ENCODE assay signal across 15 mouse cellular contexts in genomic region chr9:114042490-114042889, GRCm38 (mm10). TPM values are rescaled to one million over a fixed set of nuclear protein-coding genes. Genes with fewer than 3 reads are reported as not detected.
A peak's percentile ranks its signal among the peaks of the same experiment; 100 is the strongest.
DNase-seq lines count a peak whose midpoint lies in the region; ATAC-seq and TF ChIP-seq lines count a peak whose summit lies in the region.
"Had no signal": no experiment of that assay in that cellular context is flagged by ENCODE, and none has a peak within 500 bp of the region (broad histone marks: within the 10 kb centered on the region; RNA-seq: fewer than 3 reads in every experiment).

No protein-coding gene starts in this region.

- no peak overlapping the region for H3K27ac ChIP-seq in intestine, embryonic 14.5 days (ENCODE audit: low read depth)
- no peak overlapping the region for H3K27ac ChIP-seq in intestine, postnatal 0 days (ENCODE audit: low read depth, low read length)
- H3K27ac ChIP-seq in midbrain, embryonic 11.5 days (ENCODE audit: low read depth, low read length): no peak overlapping the region
- no peak overlapping the region for H3K27ac ChIP-seq in midbrain, embryonic 16.5 days (ENCODE audit: low read length)
- peak overlapping the region; percentile 48 for H3K27ac ChIP-seq in embryonic facial prominence, embryonic 15.5 days (replicated peaks)

- WGBS in intestine, embryonic 14.5 days: 31% methylated on average over 6 of the region's 6 CpGs
- WGBS in intestine, postnatal 0 days: 23% methylated on average over 6 of the region's 6 CpGs
- 56% methylated on average over 6 of the region's 6 CpGs for WGBS in midbrain, embryonic 11.5 days
- 51% methylated on average over 6 of the region's 6 CpGs for WGBS in midbrain, embryonic 16.5 days
- 22% methylated on average over 6 of the region's 6 CpGs for WGBS in embryonic facial prominence, embryonic 15.5 days

- no peaks in the 10 kb centered on the region for H3K4me1 ChIP-seq in intestine, embryonic 14.5 days (replicated peaks; ENCODE audit: control insufficient read depth, insufficient read depth, low read length)
- H3K4me1 ChIP-seq in intestine, postnatal 0 days (replicated peaks; ENCODE audit: control insufficient read depth, insufficient read depth, low read length): no peaks in the 10 kb centered on the region
- H3K4me1 ChIP-seq in midbrain, embryonic 11.5 days (ENCODE audit: control insufficient read depth, insufficient read depth, low read length): no peaks in the 10 kb centered on the region
- no peaks in the 10 kb centered on the region for H3K4me1 ChIP-seq in midbrain, embryonic 16.5 days (ENCODE audit: control insufficient read depth, insufficient read depth, low read length)
- peaks cover 13% of the 10 kb centered on the region for H3K4me1 ChIP-seq in embryonic facial prominence, embryonic 15.5 days

- H3K27me3 ChIP-seq in intestine, embryonic 14.5 days (replicated peaks; ENCODE audit: control insufficient read depth, insufficient read depth, low read length): no peaks in the 10 kb centered on the region
- H3K27me3 ChIP-seq in intestine, postnatal 0 days (replicated peaks; ENCODE audit: control insufficient read depth, insufficient read depth, low read length): no peaks in the 10 kb centered on the region
- no peaks in the 10 kb centered on the region for H3K27me3 ChIP-seq in midbrain, embryonic 11.5 days (ENCODE audit: control insufficient read depth, insufficient read depth, low read length)
- no peaks in the 10 kb centered on the region for H3K27me3 ChIP-seq in midbrain, embryonic 16.5 days (ENCODE audit: control insufficient read depth, insufficient read depth, low read depth, low read length)
- H3K27me3 ChIP-seq in embryonic facial prominence, embryonic 15.5 days: no peaks in the 10 kb centered on the region
- H3K27me3 ChIP-seq: CH12.LX had no signal

- no peak overlapping the region for H3K4me3 ChIP-seq in intestine, embryonic 14.5 days (ENCODE audit: low read depth, low read length)
- no peak overlapping the region for H3K4me3 ChIP-seq in intestine, postnatal 0 days (ENCODE audit: low read depth, low read length)
- H3K4me3 ChIP-seq in midbrain, embryonic 11.5 days (ENCODE audit: low read depth, low read length): no peak overlapping the region
- no peak overlapping the region for H3K4me3 ChIP-seq in midbrain, embryonic 16.5 days (ENCODE audit: low read depth, low read length)
- H3K4me3 ChIP-seq in embryonic facial prominence, embryonic 15.5 days (replicated peaks): no peak overlapping the region

- no peaks in the 10 kb centered on the region for H3K36me3 ChIP-seq in intestine, embryonic 14.5 days (ENCODE audit: control insufficient read depth, insufficient read depth, low read length)
- no peaks in the 10 kb centered on the region for H3K36me3 ChIP-seq in intestine, postnatal 0 days (ENCODE audit: control insufficient read depth, insufficient read depth)
- H3K36me3 ChIP-seq in midbrain, embryonic 11.5 days (ENCODE audit: control insufficient read depth, insufficient read depth, low read length): no peaks in the 10 kb centered on the region
- H3K36me3 ChIP-seq in midbrain, embryonic 16.5 days (ENCODE audit: control insufficient read depth, insufficient read depth, low read length): no peaks in the 10 kb centered on the region
- no peaks in the 10 kb centered on the region for H3K36me3 ChIP-seq in embryonic facial prominence, embryonic 15.5 days

- TF ChIP-seq CTCF in intestine, postnatal 0 days (IDR thresholded peaks at IDR 0.05; ENCODE audit: low read depth): no peak

- no peak for ATAC-seq in intestine, embryonic 14.5 days (replicated peaks; ENCODE audit: low FRiP score, low TSS enrichment, low read depth)
- ATAC-seq in intestine, postnatal 0 days: no peak
- no peak for ATAC-seq in midbrain, embryonic 11.5 days (ENCODE audit: low FRiP score)
- no peak for ATAC-seq in midbrain, embryonic 16.5 days
- 0 out of 2 replicates have a peak, but pooled peaks have one; percentile 45 for ATAC-seq in embryonic facial prominence, embryonic 15.5 days (ENCODE audit: insufficient number of reproducible peaks, low FRiP score, low TSS enrichment, low read depth)
- ATAC-seq: liver, postnatal 0 days had no signal

- peak overlapping the region; percentile 31 for H3K4me2 ChIP-seq in intestine, embryonic 14.5 days (ENCODE audit: low read length)
- no peak overlapping the region for H3K4me2 ChIP-seq in intestine, postnatal 0 days (replicated peaks; ENCODE audit: low read depth)
- no peak overlapping the region for H3K4me2 ChIP-seq in midbrain, embryonic 11.5 days
- H3K4me2 ChIP-seq in midbrain, embryonic 16.5 days (ENCODE audit: low read length): no peak overlapping the region
- 0 out of 2 replicates have a peak overlapping the region, but pooled peaks have one; percentile 12 for H3K4me2 ChIP-seq in embryonic facial prominence, embryonic 15.5 days (replicated peaks)

- no peak overlapping the region for H3K9ac ChIP-seq in intestine, embryonic 14.5 days (ENCODE audit: low read length)
- H3K9ac ChIP-seq in intestine, postnatal 0 days (ENCODE audit: low read depth, low read length): no peak overlapping the region
- peak overlapping the region; percentile 20; the same call in 1 of the 2 replicates for H3K9ac ChIP-seq in midbrain, embryonic 11.5 days (ENCODE audit: low read length)
- H3K9ac ChIP-seq in midbrain, embryonic 16.5 days (ENCODE audit: low read depth, low read length): no peak overlapping the region
- H3K9ac ChIP-seq in embryonic facial prominence, embryonic 15.5 days: no peak overlapping the region
- H3K9ac ChIP-seq: liver, postnatal 0 days had no signal

- DNase-seq in intestine, embryonic 14.5 days (ENCODE audit: low spot score): no peak
- DNase-seq in midbrain, embryonic 11.5 days (ENCODE audit: low spot score, missing footprints): no peak
- peak; percentile 19 for DNase-seq in neural tube, embryonic 10.5 days (ENCODE audit: extremely low spot score, low spot score)
- DNase-seq in urinary bladder, adult 2 months (ENCODE audit: low spot score): no peak
- no peak for DNase-seq in ovary, postnatal 10 days (ENCODE audit: low spot score)
- DNase-seq: adrenal gland, postnatal 25 days; cerebellum, adult 2 months; gastrocnemius, postnatal 36 days; kidney, adult 2 months; liver, postnatal 0 days; thymus, postnatal 4 days had no signal

- H3K9me3 ChIP-seq in intestine, embryonic 14.5 days (ENCODE audit: control insufficient read depth, low read length): no peaks in the 10 kb centered on the region
- no peaks in the 10 kb centered on the region for H3K9me3 ChIP-seq in intestine, postnatal 0 days (ENCODE audit: control insufficient read depth)
- H3K9me3 ChIP-seq in midbrain, embryonic 11.5 days (ENCODE audit: control insufficient read depth, low read length): no peaks in the 10 kb centered on the region
- H3K9me3 ChIP-seq in midbrain, embryonic 16.5 days (replicated peaks; ENCODE audit: control insufficient read depth, low read length, poor library complexity, severe bottlenecking): no peaks in the 10 kb centered on the region
- no peaks in the 10 kb centered on the region for H3K9me3 ChIP-seq in embryonic facial prominence, embryonic 15.5 days (replicated peaks)

RNA-seq across cellular contexts. Expression of gene Fbxl2, which starts 3.5 kb away (rescaled TPM):
- 3.4 and 3.7 TPM in 2 replicates for polyA plus RNA-seq in intestine, embryonic 14.5 days (2014; fragmentation: Nextera tagmentation; extraction: Ambion mirVana)
- polyA plus RNA-seq in intestine, postnatal 0 days (2015; fragmentation: Nextera tagmentation; extraction: Ambion mirVana): 1.1 and 1.5 TPM in 2 replicates
- 7.9 and 8.1 TPM in 2 replicates for polyA plus RNA-seq in midbrain, embryonic 11.5 days (2014; fragmentation: Nextera tagmentation; extraction: Ambion mirVana)
- polyA plus RNA-seq in midbrain, embryonic 16.5 days (2015; fragmentation: Nextera tagmentation; extraction: Ambion mirVana): 34.1 and 35.3 TPM in 2 replicates
- 7.3 and 8.5 TPM in 2 replicates for polyA plus RNA-seq in embryonic facial prominence, embryonic 15.5 days (2015; fragmentation: Nextera tagmentation; extraction: Ambion mirVana)
- polyA plus RNA-seq in urinary bladder, adult 2 months (2012; rRNA removed): 2.5 and 3.6 TPM in 2 replicates

RNA-seq across cellular contexts. Expression of gene Susd5, which starts 14.4 kb away (rescaled TPM):
- 0.71 and 0.80 TPM in 2 replicates for polyA plus RNA-seq in intestine, embryonic 14.5 days (2014; fragmentation: Nextera tagmentation; extraction: Ambion mirVana)
- 0.22 and 0.43 TPM in 2 replicates for polyA plus RNA-seq in intestine, postnatal 0 days (2015; fragmentation: Nextera tagmentation; extraction: Ambion mirVana)
- 0.19 and 0.30 TPM in 2 replicates for polyA plus RNA-seq in midbrain, embryonic 11.5 days (2014; fragmentation: Nextera tagmentation; extraction: Ambion mirVana)
- polyA plus RNA-seq in midbrain, embryonic 16.5 days (2015; fragmentation: Nextera tagmentation; extraction: Ambion mirVana): 0.55 and 0.72 TPM in 2 replicates
- 9.7 and 17.2 TPM in 2 replicates for polyA plus RNA-seq in embryonic facial prominence, embryonic 15.5 days (2015; fragmentation: Nextera tagmentation; extraction: Ambion mirVana)
- polyA plus RNA-seq in urinary bladder, adult 2 months (2012; rRNA removed): 0.62 and 0.87 TPM in 2 replicates
- polyA plus RNA-seq: liver, postnatal 0 days had no signal

Comparison
In these comparisons a context has a peak if more than half of its experiments do, and no peak if none do; other contexts are left out.
1. H3K4me2 ChIP-seq: peak in intestine, embryonic 14.5 days (single experiment) and embryonic facial prominence, embryonic 15.5 days (single experiment); none in intestine, postnatal 0 days (single experiment), midbrain, embryonic 11.5 days (single experiment) and midbrain, embryonic 16.5 days (single experiment).